Mouse (Mus musculus): ENCODE data around the gene Xpot. TPM values are rescaled to one million over a fixed set of nuclear protein-coding genes. Genes with fewer than 3 reads are reported as not detected.

Xpot gene
- polyA plus RNA-seq, 1 experiment = 39.0 TPM

DNA sequence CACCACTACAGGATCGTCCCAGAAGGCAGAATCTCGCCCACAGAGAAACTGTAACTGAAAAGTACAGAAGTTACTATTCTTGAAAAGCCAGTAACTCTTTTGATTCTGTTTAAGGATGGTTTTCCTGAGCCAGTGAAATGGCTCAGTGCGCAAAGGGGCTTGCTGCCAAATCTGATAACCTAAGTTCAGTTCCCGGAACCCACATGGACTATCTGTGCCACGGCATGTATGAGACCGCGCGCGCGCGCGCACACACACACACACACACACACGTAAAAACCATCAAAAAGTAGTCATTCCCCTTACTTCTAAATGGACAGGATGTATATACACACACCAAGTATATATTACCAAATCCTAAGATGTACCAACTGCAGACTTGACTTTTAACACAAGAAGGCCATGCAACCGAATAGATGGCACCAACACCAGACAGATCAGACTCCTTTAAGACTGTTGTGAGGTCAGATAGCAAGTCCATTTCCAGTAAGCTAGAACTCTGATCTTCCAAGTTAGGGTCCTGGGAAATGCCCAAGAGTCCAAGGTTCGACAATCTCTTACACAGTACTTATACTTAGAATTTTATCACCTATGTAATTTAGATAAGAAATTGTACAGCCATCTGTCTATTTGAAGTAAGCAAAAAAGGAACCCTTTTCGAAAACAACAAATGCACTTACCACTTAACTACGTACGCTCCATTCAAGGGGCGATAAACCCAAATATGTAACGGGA is 40.9 kb downstream of the Xpot start:
- WGBS = 52% methylated on average over 20 of the region's 20 CpGs
- DNase-seq (ENCODE audit: low read depth, low spot score) = no peak

DNA sequence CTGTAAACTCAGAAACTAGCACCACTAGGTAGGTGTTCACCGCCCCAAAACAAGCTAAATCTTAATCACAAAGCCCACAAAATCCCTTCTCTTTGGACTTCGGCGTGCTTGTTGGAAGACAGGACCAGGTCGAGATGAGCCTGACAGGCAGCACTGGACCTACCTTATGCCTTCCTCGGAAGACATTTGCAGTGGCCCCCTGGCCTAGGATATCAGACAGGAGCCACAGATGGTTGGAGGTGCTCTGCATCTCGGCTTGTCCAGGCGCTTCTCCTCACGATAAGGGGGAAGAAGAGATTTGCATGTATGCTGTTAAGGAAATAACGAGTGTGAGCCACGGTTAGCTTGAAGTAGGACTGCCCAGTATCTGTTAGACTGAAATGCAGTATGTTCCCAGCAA is 42.1 kb downstream of the Xpot start:
- 95% methylated on average over 10 of the region's 10 CpGs for WGBS
- DNase-seq (ENCODE audit: low read depth, low spot score) = no peak

DNA sequence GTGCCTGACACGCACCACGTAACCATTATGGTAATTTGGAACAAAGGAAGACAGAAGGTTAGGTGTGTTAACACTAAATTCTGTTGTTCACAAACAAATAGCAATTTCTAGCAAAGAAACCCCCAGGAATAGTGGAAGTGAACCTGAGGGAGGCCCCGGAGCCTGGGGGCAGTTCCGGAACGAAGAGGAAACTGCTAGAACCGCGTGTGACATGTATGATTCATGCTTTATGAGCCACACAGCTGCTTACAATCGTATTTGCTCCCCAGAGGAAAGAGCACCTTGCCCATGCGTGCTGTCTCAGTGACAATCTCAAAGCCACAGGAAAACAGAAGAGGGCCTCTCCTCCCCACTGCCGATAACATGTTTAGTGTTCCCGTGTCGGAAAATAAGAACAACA is 43.1 kb downstream of the Xpot start:
- 77% methylated on average over 12 of the region's 12 CpGs for WGBS
- DNase-seq (ENCODE audit: low read depth, low spot score) = no peak

DNA sequence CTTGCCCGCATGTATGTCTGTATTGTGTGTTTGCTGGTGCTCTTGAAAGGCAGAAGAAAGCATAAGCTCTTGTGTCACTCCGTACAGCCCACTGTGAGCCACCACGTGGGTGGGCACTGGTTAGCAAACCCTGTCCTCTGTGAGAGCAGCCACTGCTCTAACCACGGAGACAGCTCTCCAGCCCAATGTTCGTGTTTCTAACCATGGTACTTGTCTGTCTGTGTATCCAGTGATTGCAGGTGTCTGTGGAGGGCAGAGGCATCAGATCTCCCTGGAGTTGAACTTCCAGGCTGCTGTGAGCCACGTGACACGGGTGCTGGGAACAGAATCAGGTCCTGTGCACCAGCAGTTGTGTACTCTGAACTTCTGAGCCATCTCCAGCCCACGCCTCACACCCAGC is 43.8 kb downstream of the Xpot start:
- 88% methylated on average over 8 of the region's 8 CpGs for WGBS
- no peak for DNase-seq (ENCODE audit: low read depth, low spot score)

DNA sequence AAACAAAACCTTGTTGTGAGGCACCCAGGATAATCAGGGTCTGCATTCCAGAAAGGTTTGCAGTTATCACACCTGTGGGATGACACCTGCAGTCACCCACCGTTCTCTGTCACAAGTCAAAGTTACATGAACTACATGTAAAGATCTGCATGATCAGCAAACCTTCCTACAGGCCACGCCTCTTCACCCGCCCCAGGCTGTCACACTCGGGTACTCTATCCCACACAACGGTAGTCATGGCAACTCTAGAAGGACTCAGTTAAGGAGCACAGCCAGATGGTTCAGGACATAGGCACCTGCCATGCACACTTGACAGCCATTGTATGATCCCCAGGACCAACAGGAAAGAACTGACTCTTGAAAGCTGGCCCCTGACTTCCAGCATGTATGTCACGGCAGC is 44.7 kb downstream of the Xpot start:
- 67% methylated on average over 6 of the region's 6 CpGs for WGBS
- no peak for DNase-seq (ENCODE audit: low read depth, low spot score)

DNA sequence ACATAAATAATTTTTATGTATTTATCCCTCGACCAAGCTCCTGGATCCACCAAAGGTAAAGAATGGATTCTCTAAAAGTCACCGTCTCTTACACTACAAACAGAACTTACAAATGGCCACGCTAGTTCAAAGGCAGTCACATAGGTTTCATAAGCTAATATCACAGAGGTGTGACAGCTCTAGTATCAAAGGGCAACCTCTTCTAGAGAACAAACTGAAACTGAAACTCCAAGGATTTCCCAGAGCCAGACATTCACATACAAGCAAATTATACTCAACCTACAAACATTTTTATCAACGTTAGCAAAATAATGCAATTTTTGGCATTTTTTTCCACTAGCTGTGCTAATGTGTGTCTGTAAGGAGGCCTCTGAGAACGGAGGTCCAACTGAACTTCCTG is 45.8 kb downstream of the Xpot start:
- peak; percentile 60 for DNase-seq (ENCODE audit: low read depth, low spot score)

DNA sequence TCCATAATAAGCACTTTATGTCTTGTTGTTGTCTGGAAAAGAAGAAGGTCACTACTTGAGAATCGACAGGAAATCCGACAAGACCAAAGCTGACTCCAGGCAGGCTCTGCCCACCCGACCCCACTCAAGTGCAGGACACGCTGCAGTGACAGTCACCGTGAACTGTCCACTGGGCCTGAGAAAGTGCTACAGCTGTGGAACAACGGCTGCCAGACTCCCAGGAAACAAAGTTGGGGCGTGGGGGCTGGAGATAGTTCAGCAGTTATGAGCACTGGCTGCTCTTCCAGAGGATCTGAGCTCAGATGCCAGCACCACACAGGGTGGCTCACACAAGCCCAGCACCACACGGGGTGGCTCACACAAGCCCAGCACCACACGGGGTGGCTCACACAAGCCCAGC is 49.8 kb downstream of the Xpot start:
- no peak for DNase-seq (ENCODE audit: low read depth, low spot score)
- 73% methylated on average over 9 of the region's 9 CpGs for WGBS

More for the DNA sequence above, 45.8 kb downstream of the Xpot start:
- WGBS = 50% methylated on average over 5 of the region's 5 CpGs

DNA sequence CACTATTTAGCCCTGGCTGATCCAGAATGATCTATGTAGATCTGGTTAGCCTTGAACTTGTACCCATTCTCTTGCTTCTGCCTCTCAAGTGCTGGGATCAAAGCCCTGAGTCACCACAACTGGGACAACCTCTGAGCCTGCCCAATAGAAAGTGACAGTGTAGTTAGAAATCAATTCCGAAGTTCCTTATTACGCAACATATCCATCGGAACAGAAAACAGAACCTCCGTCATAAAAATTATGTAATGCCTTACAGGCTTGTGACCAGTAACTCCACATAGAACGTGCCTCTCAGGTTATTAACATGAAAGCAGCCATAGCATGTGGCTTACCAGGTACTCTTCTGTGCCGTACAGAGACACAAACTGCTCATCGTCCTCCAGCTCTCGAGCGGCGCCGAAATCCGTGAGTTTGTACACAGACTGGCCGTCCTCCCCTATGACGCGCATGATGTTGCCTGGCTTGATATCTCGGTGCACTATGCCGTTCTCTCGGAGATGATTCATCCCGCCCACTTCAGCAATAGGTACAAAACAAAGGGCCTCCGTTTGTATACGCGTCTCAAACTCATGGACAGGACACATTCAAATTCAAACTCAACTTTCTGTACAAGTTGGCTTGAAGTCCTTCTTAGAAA is 54.5 kb downstream of the Xpot start:
- WGBS = 86% methylated on average over 22 of the region's 22 CpGs
- no peak for DNase-seq (ENCODE audit: low read depth, low spot score)

DNA sequence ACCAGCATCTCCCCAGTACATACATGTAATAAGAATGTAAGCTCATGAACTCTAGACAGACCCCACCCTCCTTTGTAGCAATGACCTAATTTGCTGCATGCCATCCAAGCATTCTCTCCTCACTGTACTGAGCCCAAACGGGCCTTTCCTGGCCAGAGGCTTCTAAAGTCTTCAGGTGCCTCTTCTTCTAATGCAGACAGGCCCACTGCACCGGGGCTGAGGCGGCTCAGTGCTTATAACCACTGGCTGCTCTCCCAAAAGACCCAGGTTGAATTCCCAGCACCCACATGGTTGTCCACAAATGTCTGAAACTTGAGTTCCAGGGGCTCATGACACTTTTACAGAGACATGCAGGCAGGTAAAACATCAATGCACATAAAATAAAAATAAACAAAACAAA is 55.1 kb downstream of the Xpot start:
- no peak for DNase-seq (ENCODE audit: low read depth, low spot score)
- 91% methylated on average over 3 of the region's 3 CpGs for WGBS

DNA sequence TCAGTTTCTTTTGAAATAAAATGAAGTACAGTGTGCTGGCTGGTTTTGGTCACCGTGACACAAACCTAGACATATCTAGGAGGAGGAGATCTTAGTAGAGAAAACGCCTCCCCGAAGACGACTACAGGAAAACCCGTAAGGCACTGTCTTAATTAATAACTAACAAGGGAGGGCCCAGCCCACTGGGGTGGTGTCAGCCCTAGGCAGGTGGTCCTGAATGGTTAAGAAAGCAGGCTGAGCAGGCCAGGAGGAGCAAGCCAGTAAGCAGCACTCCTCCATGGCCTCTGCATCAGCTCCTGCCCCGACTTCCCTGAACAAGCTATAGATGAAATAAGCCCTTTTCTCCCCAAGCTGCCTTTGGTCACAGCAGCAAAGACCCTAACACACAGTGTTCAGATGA is 56.3 kb downstream of the Xpot start:
- DNase-seq (ENCODE audit: low read depth, low spot score) = no peak

DNA sequence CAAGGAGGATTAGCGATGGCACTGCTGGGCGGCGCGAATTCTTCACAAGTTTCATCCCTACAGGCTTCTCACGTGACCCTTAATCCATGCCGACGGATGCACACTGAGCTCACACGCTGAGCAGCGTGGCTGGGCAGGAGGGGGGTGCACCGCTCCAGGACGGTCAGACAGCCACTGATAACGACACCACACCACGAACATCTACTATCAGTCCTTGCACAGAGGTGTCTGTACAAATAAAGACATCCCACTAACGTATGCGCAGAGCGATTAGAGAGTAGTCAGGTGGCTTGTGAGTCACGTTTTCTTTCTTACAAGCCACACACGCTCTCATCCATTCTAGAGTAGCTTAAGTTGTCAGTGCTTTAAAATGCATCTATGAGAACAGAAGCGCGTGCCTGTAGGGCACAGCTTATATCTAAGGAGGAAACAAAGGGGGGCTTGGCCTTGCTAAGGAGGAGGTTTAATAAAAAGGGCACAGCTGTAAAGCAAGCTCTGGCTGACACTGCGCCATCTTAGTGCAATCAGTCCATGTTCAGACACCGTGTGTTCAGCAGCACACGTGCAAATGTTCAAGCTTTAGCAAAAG is 57.0 kb downstream of the Xpot start:
- no peak for DNase-seq (ENCODE audit: low read depth, low spot score)
- WGBS = 68% methylated on average over 23 of the region's 23 CpGs

More for the DNA sequence above, 56.3 kb downstream of the Xpot start:
- WGBS = 80% methylated on average over 6 of the region's 6 CpGs

DNA sequence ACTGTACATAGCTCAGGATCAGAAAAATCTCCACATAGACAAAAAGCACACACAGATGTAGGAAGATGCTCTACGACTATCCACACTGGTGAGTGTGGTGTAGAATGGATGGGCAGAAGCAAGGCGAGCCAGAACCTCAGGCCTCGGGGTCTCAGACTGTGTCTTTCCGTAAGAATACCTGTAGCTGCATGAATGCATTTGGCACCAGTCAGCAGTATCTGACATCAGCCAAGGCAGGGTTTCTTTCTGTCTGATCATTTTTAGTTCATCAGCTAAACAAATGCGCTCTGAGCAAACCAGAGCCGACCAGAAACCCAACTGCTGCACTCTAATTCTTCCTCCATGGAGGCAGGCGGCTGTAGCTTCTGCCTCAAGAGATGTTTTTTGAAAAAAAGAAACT is 57.6 kb downstream of the Xpot start:
- no peak for DNase-seq (ENCODE audit: low read depth, low spot score)
- WGBS = 91% methylated on average over 7 of the region's 7 CpGs

DNA sequence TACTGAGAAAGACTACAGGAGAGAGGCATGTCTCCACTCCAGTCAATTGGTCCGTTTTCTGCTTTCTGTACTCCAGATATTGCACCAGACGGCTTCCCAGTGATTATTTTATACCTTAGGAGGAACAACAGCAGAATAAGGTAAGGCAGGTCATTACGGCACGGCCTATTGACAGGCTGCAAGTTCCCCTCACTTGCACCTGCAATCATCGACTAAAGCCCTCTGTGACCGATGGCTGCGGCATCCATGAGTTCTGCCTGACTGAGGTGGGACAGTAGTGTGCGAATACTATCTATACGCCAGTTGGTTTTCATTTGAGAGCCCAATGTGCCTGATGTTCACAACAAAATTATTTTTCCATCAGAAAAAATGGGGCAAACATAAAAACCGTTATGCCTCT is 58.1 kb downstream of the Xpot start:
- no peak for DNase-seq (ENCODE audit: low read depth, low spot score)
- WGBS = 95% methylated on average over 10 of the region's 10 CpGs

DNA sequence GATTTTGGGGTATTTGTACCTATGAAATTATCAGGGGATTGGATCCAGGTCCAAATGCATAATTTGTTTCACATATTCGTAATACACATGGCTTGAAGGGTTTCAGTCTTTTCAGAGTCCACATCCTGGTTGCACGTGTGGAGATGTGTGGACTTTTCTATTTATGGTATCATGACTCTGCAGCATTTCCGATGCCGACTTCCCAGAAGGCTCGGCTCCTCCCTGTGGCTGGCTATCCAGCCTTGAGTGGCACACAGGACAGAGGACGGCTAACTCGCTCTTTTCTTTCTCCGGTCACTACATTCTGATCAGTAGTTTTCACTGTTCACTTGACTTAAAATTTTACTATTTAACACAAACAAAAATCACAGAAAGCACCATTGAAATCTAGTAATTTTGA is 61.7 kb downstream of the Xpot start:
- 85% methylated on average over 8 of the region's 8 CpGs for WGBS
- no peak for DNase-seq (ENCODE audit: low read depth, low spot score)

DNA sequence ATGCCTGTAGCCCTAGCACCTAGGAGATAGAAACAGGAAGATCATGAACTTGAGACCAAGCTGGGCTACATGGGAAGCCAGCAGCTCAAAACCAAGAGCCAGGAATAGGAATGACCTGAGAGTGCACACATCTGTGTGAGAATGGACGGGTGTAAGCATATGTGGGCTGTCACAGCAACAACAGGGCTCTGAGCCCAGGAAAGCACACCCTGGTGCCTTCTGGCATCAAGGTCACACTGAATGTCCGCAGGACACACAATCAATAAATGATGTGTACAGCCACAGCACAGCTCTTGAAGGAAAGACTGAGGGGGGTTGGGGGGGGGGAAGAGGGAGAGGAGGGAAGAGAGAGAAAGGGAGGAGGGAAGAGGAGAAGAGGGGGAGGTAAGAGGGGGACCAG is 67.9 kb downstream of the Xpot start:
- WGBS = 77% methylated on average over 2 of the region's 2 CpGs
- no peak for DNase-seq (ENCODE audit: low read depth, low spot score)

DNA sequence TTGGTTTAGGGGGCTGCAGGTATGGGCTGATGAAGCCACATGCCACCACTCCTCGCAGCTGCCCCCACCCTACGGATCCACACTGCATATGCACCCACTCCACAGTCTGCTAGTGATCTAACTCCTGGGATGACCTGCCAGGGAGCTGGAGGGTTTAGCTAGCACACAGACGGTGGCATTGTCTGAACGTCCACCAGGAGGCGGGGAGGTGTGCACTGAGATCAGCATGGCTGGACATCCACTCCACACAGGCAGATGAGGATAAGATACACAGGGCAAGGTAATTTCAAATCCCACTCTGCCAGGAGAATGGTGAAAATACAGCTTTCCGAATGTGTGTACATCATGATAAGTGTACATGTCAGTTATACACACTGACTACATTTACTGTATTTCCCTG is 69.9 kb downstream of the Xpot start:
- DNase-seq (ENCODE audit: low read depth, low spot score) = no peak
- WGBS = 73% methylated on average over 6 of the region's 6 CpGs

DNA sequence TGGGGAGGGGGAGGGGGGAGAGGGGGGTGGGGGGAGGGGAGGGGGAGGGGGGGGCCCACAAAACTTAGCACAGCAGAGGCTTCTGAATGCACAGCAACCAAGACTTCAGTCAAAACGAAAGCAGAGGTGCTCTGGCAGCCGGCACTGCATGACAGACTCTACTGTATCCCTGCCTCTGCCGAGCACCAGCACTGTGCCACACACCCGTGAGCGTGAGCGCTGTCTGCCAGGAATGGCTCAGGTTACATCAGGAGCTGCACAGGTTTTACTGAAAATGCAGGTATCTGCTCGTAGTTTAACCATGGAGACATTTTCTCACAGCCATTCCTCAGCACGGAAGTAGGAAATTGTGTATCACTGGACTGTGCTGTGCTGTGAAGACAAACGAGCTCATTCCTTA is 75.8 kb downstream of the Xpot start:
- DNase-seq (ENCODE audit: low read depth, low spot score) = no peak

DNA sequence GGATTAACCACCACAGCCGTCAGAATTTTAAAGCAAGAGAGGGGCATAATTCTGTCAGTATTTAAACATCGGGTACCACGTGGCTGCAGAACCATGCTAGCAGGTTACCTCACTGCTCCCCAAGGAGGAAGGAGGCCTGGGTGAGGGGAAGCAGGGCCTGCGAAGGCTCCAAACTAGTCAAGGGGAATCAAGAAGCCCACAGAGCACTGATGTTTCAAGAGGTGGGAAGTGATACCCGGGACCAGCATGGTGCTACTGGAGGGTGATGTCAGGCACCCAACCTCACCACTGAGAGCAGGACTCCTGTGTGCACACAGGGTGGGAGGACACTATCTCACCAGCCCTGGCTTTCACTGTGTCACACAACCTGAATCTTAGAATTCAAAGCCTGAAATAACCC is 76.5 kb downstream of the Xpot start:
- no peak for DNase-seq (ENCODE audit: low read depth, low spot score)
- WGBS = 80% methylated on average over 5 of the region's 5 CpGs

More for the DNA sequence above, 75.8 kb downstream of the Xpot start:
- 92% methylated on average over 9 of the region's 9 CpGs for whole genome bisulfite sequencing

DNA sequence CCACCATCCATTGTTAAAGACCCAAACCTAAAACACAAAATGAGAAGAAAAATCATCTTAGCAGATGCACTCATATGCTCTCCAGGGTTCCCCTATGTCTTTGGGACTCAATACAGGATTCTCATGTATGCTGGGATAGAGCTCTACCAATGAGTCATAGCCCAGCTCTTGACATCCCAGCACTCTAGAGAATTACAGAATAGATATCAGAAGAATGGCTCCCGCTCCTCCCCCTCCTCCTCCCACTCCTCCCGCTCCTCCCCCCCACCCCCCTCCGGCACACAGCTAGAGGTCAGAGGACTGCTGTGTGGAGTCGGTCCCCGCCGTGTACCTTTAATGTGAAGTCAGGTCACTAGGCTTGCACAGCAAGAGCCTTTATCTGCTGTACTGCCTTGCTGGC is 79.0 kb downstream of the Xpot start:
- no peak for DNase-seq (ENCODE audit: low read depth, low spot score)
- WGBS = 92% methylated on average over 6 of the region's 6 CpGs

DNA sequence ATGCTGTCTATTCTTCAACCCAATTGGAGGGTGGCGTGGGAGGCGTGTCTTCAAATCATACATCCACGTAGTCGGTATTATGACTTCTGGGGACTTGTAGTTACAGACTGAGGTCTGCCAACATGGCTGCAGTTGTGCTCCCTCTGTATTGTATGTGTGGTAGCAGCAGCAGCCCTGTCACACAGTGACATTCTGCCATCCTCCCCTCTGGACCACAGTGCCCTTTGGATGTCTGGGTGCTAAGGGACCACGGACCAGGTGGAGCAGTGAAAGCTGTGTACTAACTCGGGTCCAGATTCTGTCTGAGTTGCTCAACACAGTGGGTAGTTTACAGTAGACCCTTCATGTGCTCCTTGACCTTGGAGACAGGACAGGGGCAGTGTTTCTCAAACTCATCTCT is 82.6 kb downstream of the Xpot start:
- no peak for DNase-seq (ENCODE audit: low read depth, low spot score)
- 95% methylated on average over 6 of the region's 6 CpGs for WGBS

DNA sequence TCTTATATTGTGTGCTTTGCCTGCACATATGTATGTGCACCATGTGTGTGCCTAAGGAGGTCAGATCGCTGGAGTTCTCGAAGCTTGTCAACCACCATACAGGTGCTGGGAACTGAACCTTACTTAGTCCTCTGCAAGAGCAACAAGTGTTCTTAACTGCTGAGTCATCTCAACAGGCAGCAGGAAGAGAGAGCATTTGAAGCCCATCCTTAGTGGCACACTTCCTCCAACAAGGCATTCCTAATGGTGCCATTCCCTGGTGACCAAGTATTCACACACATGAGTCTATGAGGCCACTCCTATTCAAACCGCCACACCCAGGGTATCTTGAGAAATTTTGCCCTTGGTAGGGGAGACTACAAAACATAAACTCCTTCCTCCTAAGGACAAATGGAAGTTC is 84.0 kb downstream of the Xpot start:
- DNase-seq (ENCODE audit: low read depth, low spot score) = no peak
- 82% methylated on average over 3 of the region's 3 CpGs for WGBS

All from large intestine, adult 2 months (tissue).